Mouse (Mus musculus): ENCODE measurements around the gene Tnfrsf14.
A peak's percentile ranks its signal among the peaks of the same experiment; 100 is the strongest.

Gene Tnfrsf14

GRCm38 (mm10) chr4:154948940-154949588 is 20.7 kb upstream of the Tnfrsf14 start:
- no peak for DNase-seq (ENCODE audit: low spot score)

DNA sequence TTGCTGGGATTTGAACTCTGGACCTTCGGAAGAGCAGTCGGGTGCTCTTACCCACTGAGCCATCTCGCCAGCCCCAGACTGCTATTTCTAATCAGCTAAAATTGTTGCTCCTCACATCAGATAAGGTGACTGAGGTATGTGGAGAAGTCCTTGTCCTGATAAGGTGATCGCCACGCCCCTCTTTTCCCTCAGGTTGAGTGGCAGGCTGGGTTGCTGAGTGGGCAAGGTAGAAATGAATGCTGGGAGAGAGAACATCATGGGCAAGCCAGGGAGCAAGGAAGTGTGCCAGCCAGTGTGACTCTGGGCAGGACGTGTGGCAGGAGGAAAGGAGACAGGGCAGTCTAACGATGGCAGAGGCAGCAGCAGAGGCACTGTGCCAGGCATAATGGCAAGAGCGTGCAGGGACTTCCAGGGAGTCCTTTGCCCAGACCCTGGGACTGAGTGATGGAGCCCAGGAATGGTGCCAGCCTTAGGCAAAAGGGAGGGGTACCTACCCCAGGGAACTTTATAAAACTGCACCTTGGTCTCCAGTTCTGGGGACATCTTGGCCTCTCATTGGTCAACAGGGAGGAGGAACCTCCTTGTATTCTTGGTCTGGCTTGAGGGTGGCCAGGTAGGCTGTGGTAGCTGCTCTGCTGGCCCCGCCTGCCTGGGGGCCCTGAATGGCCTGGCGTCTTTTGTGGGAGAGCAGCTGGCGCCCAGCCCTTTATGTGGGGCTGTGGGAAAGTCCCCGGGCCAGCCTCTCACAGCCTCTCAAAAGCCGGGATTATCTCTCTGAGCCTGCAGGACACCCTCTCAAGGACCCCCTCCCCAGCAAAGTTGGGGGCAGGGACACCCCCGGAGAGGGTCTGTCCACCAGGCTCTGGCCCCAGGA is 19.9 kb upstream of the Tnfrsf14 start:
- no peak for DNase-seq (ENCODE audit: low spot score)

GRCm38 (mm10) chr4:154946319-154946718 is 18.0 kb upstream of the Tnfrsf14 start:
- no peak for DNase-seq (ENCODE audit: low spot score)

DNA sequence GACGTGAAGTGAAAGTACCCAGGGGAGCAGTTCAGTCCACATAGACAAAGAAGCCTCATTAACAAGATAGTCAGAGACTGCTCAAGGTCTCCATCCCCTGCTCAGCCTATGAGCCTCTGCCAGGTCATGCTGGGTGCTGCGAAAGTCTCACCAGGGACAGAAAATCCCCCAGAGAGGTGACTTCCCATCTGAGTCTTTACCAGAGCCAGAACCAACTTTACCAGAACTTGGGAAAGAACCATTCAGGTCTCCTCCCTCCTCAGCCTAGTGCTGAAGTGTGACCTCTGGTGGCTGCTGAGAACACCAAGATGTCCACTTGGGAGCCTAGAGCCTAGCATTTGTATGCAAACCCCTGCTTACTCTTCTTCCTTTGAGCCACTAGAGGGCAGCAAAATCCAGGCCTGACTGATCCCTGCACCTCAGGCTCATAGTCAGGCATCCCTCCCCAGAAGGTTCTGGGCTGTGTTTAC is 15.8 kb upstream of the Tnfrsf14 start:
- peak; percentile 92 for DNase-seq (ENCODE audit: low spot score)

GRCm38 (mm10) chr4:154943323-154944039 is 15.1 kb upstream of the Tnfrsf14 start:
- no peak for DNase-seq (ENCODE audit: low spot score)

DNA sequence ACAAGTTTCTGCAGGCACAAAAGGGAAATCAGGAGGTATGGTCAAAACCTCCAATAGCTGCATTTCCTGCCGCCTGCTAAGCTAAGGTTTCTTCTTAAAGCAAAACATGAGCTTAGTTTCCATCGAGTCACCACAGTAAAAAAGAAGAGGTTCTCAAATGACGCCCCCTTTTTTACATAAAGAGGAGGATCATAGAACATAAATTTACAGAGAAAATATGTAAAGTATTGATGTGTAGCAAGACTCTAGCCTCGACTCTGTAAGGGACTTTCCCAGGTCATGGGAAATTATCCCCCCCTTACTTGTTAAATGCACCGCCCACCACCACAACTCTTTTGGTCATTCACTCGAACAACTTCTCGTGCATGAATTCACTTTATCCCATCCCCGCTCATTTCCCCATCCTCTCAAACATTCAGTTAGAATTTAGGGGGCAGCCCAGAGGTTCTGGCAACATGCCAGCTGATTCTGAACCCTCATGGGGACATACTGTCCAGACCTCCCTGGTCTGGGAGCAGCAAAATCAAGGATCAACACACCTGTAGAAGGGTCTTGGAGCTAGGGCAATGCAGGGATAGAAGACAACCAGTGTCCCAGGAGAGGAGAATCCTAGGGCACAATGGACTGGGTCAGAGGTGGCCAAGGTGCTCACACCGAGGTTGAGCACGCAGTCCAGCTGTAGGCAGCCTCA is 14.4 kb upstream of the Tnfrsf14 start:
- no peak for DNase-seq (ENCODE audit: low spot score)

- no peak for DNase-seq (ENCODE audit: low spot score)
Measured at GRCm38 (mm10) chr4:154941831-154942230, 13.5 kb upstream of the Tnfrsf14 start.

DNA sequence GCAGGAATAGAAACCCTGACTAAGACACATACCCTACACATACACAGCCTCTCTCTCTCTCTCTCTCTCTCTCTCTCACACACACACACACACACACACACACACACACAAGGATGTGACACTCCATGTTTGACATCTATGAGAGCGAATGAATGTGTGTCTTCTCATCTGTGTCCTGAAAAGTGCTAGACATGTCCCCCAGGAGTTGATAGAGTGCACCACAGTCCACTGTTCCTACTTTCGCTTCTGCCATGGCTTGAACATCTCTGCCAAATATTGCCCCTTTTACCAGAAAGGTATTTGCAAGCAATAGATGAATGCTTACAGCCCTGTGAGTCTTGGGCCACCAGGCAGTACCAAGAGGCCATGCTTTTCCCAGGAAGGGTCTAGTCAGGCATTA is 11.8 kb upstream of the Tnfrsf14 start:
- no peak for DNase-seq (ENCODE audit: low spot score)

DNA sequence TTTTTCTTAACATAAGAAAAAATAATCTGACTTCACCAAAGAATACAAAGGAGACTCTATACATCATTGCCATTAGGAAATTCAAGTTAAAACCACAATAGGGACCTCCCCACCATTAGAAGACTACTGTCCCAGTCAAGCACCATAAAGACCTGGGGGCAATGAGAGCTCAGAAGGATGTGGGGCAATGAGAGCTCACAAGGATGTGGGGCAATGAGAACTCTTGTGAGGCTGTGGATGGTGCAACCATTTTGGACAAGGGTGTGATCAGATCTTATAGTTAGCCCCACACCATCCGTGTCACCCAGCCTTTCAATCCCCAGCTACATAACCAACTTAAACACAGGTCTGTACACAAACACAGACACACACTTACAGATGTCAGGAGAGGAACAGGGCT is 9.4 kb upstream of the Tnfrsf14 start:
- no peak for DNase-seq (ENCODE audit: low spot score)

- DNase-seq (ENCODE audit: low spot score): no peak
Measured at GRCm38 (mm10) chr4:154936542-154937255, 8.3 kb upstream of the Tnfrsf14 start.

DNA sequence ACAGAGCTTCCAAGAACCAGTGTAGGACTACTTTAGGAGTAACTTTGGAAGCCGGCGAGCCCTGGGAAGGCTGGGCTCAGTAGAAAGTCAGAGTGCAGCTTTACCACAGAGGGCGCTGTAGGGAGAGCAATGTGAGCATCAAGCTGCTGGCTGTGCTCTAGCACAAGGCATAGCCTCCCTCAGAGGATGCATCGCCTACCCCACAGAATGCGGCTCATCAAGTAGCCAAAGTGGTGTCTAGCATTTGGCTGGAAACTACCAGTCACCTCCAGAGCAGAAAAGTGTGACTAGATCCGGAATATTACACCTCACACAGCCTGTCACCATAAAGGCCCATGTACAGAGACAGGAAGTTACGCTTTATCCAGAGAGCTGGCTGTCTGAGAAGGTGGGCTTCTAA is 7.4 kb upstream of the Tnfrsf14 start:
- no peak for DNase-seq (ENCODE audit: low spot score)

GRCm38 (mm10) chr4:154934800-154935199 is 6.4 kb upstream of the Tnfrsf14 start:
- DNase-seq (ENCODE audit: low spot score): no peak

DNA sequence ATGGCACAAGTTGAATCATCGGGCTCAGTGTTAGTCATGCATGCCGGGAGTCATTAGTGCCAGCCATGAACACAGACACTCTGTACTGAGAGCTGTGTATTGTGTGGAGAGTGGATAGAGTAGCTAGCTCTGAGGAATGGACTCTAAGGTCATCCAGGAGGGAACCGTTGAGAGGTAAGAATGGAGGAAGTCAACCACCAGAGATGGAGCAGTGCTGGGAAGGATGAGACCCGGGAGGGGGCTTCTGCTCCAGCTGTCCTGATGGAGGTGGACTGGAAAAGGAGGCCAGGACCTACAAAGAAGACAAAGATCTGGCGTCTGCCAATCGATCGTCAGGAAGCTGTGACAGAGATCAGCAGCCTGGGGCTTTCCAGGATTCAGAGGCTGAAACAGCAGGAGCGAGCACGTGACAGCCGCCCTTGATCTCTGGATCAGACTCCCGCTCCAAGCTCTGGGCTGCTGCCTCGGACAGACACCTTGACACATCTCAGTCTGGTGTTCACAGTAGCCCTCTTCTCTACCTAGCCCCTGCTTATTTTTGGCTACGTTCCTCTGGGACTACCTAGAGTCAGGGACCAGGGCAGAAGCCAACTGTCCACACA is 5.0 kb upstream of the Tnfrsf14 start:
- no peak for DNase-seq (ENCODE audit: low spot score)

- DNase-seq (ENCODE audit: low spot score): no peak
Measured at GRCm38 (mm10) chr4:154929088-154929660, 811 bp upstream of the Tnfrsf14 start.

- DNase-seq (ENCODE audit: low spot score): no peak
Measured at GRCm38 (mm10) chr4:154927899-154928337, 445 bp downstream of the Tnfrsf14 start.

DNA sequence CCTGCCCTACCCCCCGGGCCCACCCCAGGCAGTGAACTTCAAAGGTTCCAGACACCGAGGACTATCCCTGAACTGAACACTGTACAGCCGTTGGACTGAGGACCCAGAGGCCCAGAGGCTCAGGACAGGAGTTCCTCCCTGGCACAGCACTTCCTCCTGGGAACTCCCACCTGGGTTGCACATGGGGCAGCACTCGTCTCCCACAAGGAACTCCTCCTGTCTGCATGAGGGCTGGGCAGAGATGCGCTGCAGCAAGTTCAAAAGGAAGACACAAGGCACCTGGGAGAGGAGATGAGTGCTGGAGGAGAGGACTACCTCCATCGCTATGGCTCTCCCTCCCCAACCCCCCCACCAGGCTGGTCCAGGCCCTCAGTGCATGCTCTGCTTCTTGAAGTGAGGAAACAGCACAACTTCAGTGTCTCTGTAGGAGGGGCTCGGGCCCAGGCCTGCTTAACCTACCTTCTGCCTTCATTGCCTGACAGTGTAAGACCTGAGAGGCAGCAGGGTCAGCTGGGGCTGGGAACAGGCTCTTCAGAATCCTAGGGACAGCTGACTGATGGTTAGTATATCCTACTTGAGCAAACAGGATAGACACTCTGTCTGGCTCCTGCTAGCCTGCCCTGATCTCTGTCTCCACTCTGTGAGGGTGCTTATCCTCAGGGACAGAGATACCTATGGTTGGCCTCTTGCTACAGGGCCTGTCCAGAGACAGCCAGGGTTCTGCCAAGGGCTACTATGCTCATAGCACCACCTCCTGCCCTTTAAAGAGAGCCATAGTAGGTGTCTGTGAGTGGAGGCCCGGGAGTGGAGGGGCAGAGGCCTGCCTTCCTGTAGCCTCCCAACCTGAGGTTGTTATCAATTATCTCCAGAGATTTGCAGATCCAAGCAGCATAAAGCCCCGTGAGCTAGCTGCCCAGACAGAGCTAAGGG is 1.1 kb downstream of the Tnfrsf14 start:
- DNase-seq (ENCODE audit: low spot score): no peak

DNA sequence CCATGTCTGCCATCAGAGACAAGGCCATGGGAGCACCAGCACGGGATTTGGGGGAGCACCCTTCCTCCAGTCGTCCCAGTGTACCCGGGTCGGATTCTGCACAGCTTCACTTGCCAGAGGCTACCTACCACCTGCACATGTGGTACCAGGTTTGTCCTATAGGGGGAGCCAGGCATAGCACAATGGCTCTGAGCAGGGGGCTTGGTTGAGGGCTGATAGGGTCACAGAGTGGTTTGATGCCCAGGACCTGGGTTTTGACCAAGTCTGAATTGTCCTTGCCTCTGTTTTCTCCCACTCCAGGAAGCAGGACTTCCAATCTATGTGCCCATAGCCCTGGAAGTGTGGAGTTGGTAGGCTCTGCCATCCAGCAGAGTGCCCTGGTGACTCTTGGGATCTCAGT is 3.0 kb downstream of the Tnfrsf14 start:
- DNase-seq (ENCODE audit: low spot score): no peak

- no peak for DNase-seq (ENCODE audit: low spot score)
Measured at GRCm38 (mm10) chr4:154922931-154923330, 5.4 kb downstream of the Tnfrsf14 start.

DNA sequence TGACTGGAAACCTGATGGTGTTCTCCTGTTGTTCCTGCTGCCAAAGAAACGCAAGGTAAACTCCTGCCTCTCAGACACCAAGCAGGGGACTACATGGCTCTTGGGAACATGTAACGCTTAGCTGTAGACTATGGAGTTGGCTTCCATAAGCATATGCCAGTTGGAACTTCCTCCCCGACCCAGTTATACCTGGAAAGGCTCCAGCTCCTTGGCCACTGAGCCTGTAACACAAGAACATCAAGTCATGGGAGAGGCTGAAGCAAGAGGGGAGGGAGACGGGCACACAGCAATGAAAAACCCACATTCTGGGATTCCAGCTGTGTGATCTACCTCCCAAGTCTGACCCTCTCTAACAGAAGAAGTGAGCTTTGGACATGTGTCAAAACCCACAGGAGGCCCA is 6.1 kb downstream of the Tnfrsf14 start:
- no peak for DNase-seq (ENCODE audit: low spot score)
